In the genomic region with DNA sequence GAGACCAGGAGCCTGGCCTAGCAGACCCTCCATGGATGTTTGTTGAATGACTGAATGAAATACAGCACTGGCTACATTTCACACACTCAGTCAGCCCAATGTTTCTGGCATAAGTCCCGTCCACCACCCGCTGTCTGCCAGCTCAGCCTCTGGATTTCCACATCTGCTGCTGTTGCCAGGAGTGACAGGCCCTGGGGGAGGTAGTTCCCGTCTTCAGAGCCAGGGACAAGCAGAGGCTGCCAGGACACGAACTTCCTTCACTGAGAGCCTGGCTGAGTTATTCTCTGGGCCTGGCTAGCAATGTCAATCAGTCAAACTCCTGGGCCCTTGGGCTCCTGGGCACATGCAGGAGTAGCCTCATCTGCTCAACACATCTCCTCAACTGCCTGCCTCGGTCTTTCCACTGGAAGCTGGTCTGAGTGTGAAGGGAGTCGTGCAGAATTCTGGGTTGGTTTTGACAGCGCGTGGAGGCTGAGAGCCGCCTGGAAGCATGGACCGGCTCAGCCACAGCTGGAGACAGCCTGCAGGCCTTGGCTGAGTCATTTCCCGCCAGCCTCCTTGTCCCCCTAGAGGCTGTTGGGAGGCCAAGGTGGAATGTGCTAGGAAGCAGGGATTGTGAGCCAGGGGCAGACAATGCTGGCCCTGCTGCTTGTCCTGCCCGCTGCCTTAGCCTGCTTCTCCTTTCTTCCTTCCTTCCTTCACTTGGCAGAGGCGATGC, we compare ENCODE assay signal across 8 mouse cellular contexts. TPM values are rescaled to one million over a fixed set of nuclear protein-coding genes. Genes with fewer than 3 reads are reported as not detected.
DNase-seq lines count a peak whose midpoint lies in the region; ATAC-seq lines count a peak whose summit lies in the region.

No protein-coding gene starts in this region.

- peak overlapping the region; percentile 73 for H3K27ac ChIP-seq in embryonic facial prominence, embryonic 10.5 days (replicated peaks)
- H3K27ac ChIP-seq in heart, embryonic 11.5 days (ENCODE audit: low read depth, low read length), result peak overlapping the region; percentile 62
- no peak overlapping the region for H3K27ac ChIP-seq in midbrain, embryonic 16.5 days (ENCODE audit: low read length)
- no peak overlapping the region for H3K27ac ChIP-seq in forebrain, embryonic 13.5 days

- H3K4me2 ChIP-seq in heart, embryonic 11.5 days, result no peak overlapping the region
- no peak overlapping the region for H3K4me2 ChIP-seq in midbrain, embryonic 16.5 days (ENCODE audit: low read length)
- no peak overlapping the region for H3K4me2 ChIP-seq in forebrain, embryonic 13.5 days

- WGBS in embryonic facial prominence, embryonic 10.5 days, result 68% methylated on average over 13 of the region's 13 CpGs
- WGBS in heart, embryonic 11.5 days (ENCODE audit: insufficient replicate concordance), result 57% methylated on average over 13 of the region's 13 CpGs
- 71% methylated on average over 13 of the region's 13 CpGs for WGBS in midbrain, embryonic 16.5 days
- WGBS in forebrain, embryonic 13.5 days, result 72% methylated on average over 13 of the region's 13 CpGs

- no peak for ATAC-seq in heart, embryonic 11.5 days (replicated peaks; ENCODE audit: insufficient number of reproducible peaks, low FRiP score, low TSS enrichment)
- no peak for ATAC-seq in midbrain, embryonic 16.5 days
- ATAC-seq in forebrain, embryonic 13.5 days, result no peak

- H3K4me3 ChIP-seq in embryonic facial prominence, embryonic 10.5 days, result no peak overlapping the region
- H3K4me3 ChIP-seq in heart, embryonic 11.5 days (ENCODE audit: low read depth, low read length), result no peak overlapping the region
- H3K4me3 ChIP-seq in midbrain, embryonic 16.5 days (ENCODE audit: low read depth, low read length), result no peak overlapping the region
- no peak overlapping the region for H3K4me3 ChIP-seq in forebrain, embryonic 13.5 days

- H3K27me3 ChIP-seq in embryonic facial prominence, embryonic 10.5 days (replicated peaks; ENCODE audit: low read depth, poor library complexity, severe bottlenecking), result no peaks in the 10 kb centered on the region
- H3K27me3 ChIP-seq in heart, embryonic 11.5 days (ENCODE audit: control insufficient read depth, insufficient read depth, low read length), result no peaks in the 10 kb centered on the region
- H3K27me3 ChIP-seq in midbrain, embryonic 16.5 days (ENCODE audit: control insufficient read depth, insufficient read depth, low read depth, low read length), result no peaks in the 10 kb centered on the region
- H3K27me3 ChIP-seq in forebrain, embryonic 13.5 days, result no peaks in the 10 kb centered on the region

- H3K9ac ChIP-seq in heart, embryonic 11.5 days (ENCODE audit: low read depth, low read length), result no peak overlapping the region
- no peak overlapping the region for H3K9ac ChIP-seq in midbrain, embryonic 16.5 days (ENCODE audit: low read depth, low read length)
- H3K9ac ChIP-seq in forebrain, embryonic 13.5 days, result no peak overlapping the region

- H3K9me3 ChIP-seq in embryonic facial prominence, embryonic 10.5 days, result no peaks in the 10 kb centered on the region
- no peaks in the 10 kb centered on the region for H3K9me3 ChIP-seq in heart, embryonic 11.5 days (replicated peaks; ENCODE audit: control insufficient read depth, low read length)
- H3K9me3 ChIP-seq in midbrain, embryonic 16.5 days (replicated peaks; ENCODE audit: control insufficient read depth, low read length, poor library complexity, severe bottlenecking), result no peaks in the 10 kb centered on the region
- H3K9me3 ChIP-seq in forebrain, embryonic 13.5 days (replicated peaks), result no peaks in the 10 kb centered on the region

- peak; percentile 62 for DNase-seq in urinary bladder, postnatal 25 days (ENCODE audit: low spot score)
- DNase-seq in urinary bladder, postnatal 10 days (ENCODE audit: low spot score), result no peak
- no peak for DNase-seq in embryonic facial prominence, embryonic 10.5 days (ENCODE audit: low spot score)
- peak; percentile 66 to 83 for DNase-seq in kidney, postnatal 25 days
- DNase-seq in right cerebral cortex, postnatal 14 days, result peak; percentile 34

- peaks cover 61% of the 10 kb centered on the region for H3K4me1 ChIP-seq in embryonic facial prominence, embryonic 10.5 days
- peaks cover 7% of the 10 kb centered on the region for H3K4me1 ChIP-seq in heart, embryonic 11.5 days (ENCODE audit: control insufficient read depth, insufficient read depth, low read length)
- no peaks in the 10 kb centered on the region for H3K4me1 ChIP-seq in midbrain, embryonic 16.5 days (ENCODE audit: control insufficient read depth, insufficient read depth, low read length)
- peaks cover 5% of the 10 kb centered on the region; the same call in 1 of the 2 replicates for H3K4me1 ChIP-seq in forebrain, embryonic 13.5 days

- no peaks in the 10 kb centered on the region for H3K36me3 ChIP-seq in embryonic facial prominence, embryonic 10.5 days (replicated peaks)
- no peaks in the 10 kb centered on the region for H3K36me3 ChIP-seq in heart, embryonic 11.5 days (ENCODE audit: control insufficient read depth, insufficient read depth, low read length)
- no peaks in the 10 kb centered on the region for H3K36me3 ChIP-seq in midbrain, embryonic 16.5 days (ENCODE audit: control insufficient read depth, insufficient read depth, low read length)
- no peaks in the 10 kb centered on the region for H3K36me3 ChIP-seq in forebrain, embryonic 13.5 days (ENCODE audit: poor library complexity, severe bottlenecking)

RNA-seq across cellular contexts. Expression of gene Snai1, which starts 32.1 kb away (rescaled TPM):
- 86.3 and 93.8 TPM in 2 replicates for polyA plus RNA-seq in embryonic facial prominence, embryonic 10.5 days (2016; fragmentation: Nextera tagmentation; extraction: Ambion mirVana)
- 21.1 and 23.1 TPM in 2 replicates for polyA plus RNA-seq in heart, embryonic 11.5 days (2014; fragmentation: Nextera tagmentation; extraction: Ambion mirVana)
- 3.9 and 4.7 TPM in 2 replicates for polyA plus RNA-seq in midbrain, embryonic 16.5 days (2015; fragmentation: Nextera tagmentation; extraction: Ambion mirVana)
- 1.9 and 2.7 TPM in 2 replicates for polyA plus RNA-seq in forebrain, embryonic 13.5 days (2015; fragmentation: Nextera tagmentation; extraction: Ambion mirVana)

Comparison
In these comparisons a context has a peak if more than half of its experiments do, and no peak if none do; other contexts are left out.
1. DNase-seq: peak in urinary bladder, postnatal 25 days (single experiment), kidney, postnatal 25 days (2 of 2) and right cerebral cortex, postnatal 14 days (single experiment); none in urinary bladder, postnatal 10 days (single experiment) and embryonic facial prominence, embryonic 10.5 days (single experiment).
2. H3K27ac ChIP-seq: peak in embryonic facial prominence, embryonic 10.5 days (single experiment) and heart, embryonic 11.5 days (single experiment); none in midbrain, embryonic 16.5 days (single experiment) and forebrain, embryonic 13.5 days (single experiment).